Mouse (Mus musculus): ENCODE results near the gene Nr1d1.

The Nr1d1 gene

GRCm38 (mm10) chr11:98750351-98751201, 24.6 kb downstream of the Nr1d1 start:
- 9% methylated on average over 17 of the region's 17 CpGs for WGBS

GRCm38 (mm10) chr11:98749716-98750115, 25.4 kb downstream of the Nr1d1 start:
- 10% methylated on average over 5 of the region's 5 CpGs for WGBS

GRCm38 (mm10) chr11:98748506-98749416, 26.4 kb downstream of the Nr1d1 start:
- WGBS, result 7% methylated on average over 15 of the region's 15 CpGs

- WGBS, result 11% methylated on average over 6 of the region's 6 CpGs
Measured at GRCm38 (mm10) chr11:98747804-98748505, 27.2 kb downstream of the Nr1d1 start.

GRCm38 (mm10) chr11:98746855-98747693, 28.1 kb downstream of the Nr1d1 start:
- WGBS, result 2% methylated on average over 19 of the region's 19 CpGs

GRCm38 (mm10) chr11:98745932-98746853, 28.9 kb downstream of the Nr1d1 start:
- WGBS, result 21% methylated on average over 12 of the region's 12 CpGs

GRCm38 (mm10) chr11:98744456-98745019, 30.6 kb downstream of the Nr1d1 start:
- 18% methylated on average over 7 of the region's 7 CpGs for WGBS

GRCm38 (mm10) chr11:98743655-98744345, 31.3 kb downstream of the Nr1d1 start:
- WGBS, result 11% methylated on average over 9 of the region's 9 CpGs

GRCm38 (mm10) chr11:98742397-98743291, 32.5 kb downstream of the Nr1d1 start:
- 3% methylated on average over 21 of the region's 21 CpGs for WGBS

- 1% methylated on average over 84 of the region's 86 CpGs for WGBS
Measured at GRCm38 (mm10) chr11:98741622-98742396, 33.3 kb downstream of the Nr1d1 start.

- WGBS, result 0% methylated on average over 17 of the region's 17 CpGs
Measured at GRCm38 (mm10) chr11:98741051-98741620, 34.0 kb downstream of the Nr1d1 start.

GRCm38 (mm10) chr11:98740393-98741050, 34.6 kb downstream of the Nr1d1 start, which contains the start of gene Thra:
Thra (plus strand) TSS chr11:98740638.
- WGBS, result under 1% methylated on average over 22 of the region's 22 CpGs

GRCm38 (mm10) chr11:98740026-98740392, 35.1 kb downstream of the Nr1d1 start:
- WGBS, result 6% methylated on average over 8 of the region's 8 CpGs

- WGBS, result 53% methylated on average over 9 of the region's 9 CpGs
Measured at GRCm38 (mm10) chr11:98738925-98739324, 36.2 kb downstream of the Nr1d1 start.

- 25% methylated on average over 4 of the region's 4 CpGs for WGBS
Measured at GRCm38 (mm10) chr11:98738428-98738911, 36.7 kb downstream of the Nr1d1 start.

GRCm38 (mm10) chr11:98737220-98737619, 37.9 kb downstream of the Nr1d1 start:
- 85% methylated on average over 2 of the region's 2 CpGs for whole genome bisulfite sequencing
